Mouse (Mus musculus): ENCODE results near the gene Sik3. TPM values are rescaled to one million over a fixed set of nuclear protein-coding genes. Genes with fewer than 3 reads are reported as not detected.
A peak's percentile ranks its signal among the peaks of the same experiment; 100 is the strongest.

Gene Sik3
- polyA plus RNA-seq, 1 experiment from 2014 or later, result 8.9 TPM

GRCm38 (mm10) chr9:46014251-46014681, 1.6 kb downstream of the Sik3 start:
- H3K4me2 ChIP-seq (replicated peaks; ENCODE audit: low read depth, low read length), result peak overlapping the region; percentile 58
- peak overlapping the region; percentile 97 for H3K27ac ChIP-seq (ENCODE audit: low read length)
- DNase-seq (ENCODE audit: low spot score), result peak; percentile 85
- H3K4me1 ChIP-seq (ENCODE audit: insufficient read depth, low read depth, low read length), result peaks cover 21% of the 10 kb centered on the region; the same call in 1 of the 2 replicates
- ATAC-seq, result no peak; the same call in 1 of the 2 replicates
- peak overlapping the region; percentile 99 for H3K4me3 ChIP-seq (ENCODE audit: low read depth, low read length)
- H3K27me3 ChIP-seq (replicated peaks; ENCODE audit: insufficient read depth, low read length), result no peaks in the 10 kb centered on the region
- WGBS, result 1% methylated on average over 10 of the region's 10 CpGs
- H3K9ac ChIP-seq (replicated peaks; ENCODE audit: low read depth), result peak overlapping the region; percentile 99
- no peaks in the 10 kb centered on the region for H3K9me3 ChIP-seq (ENCODE audit: low read length)
- TF ChIP-seq CTCF (IDR thresholded peaks at IDR 0.05), result peak; percentile 59
- peak; percentile 16; the same call in 1 of the 2 replicates for TF ChIP-seq EP300 (IDR thresholded peaks at IDR 0.05)
- H3K36me3 ChIP-seq (ENCODE audit: insufficient read depth, low read length), result 0 out of 2 replicates have a peak, but pooled peaks cover 4% of the 10 kb centered on the region

GRCm38 (mm10) chr9:46015081-46015551, 2.5 kb downstream of the Sik3 start:
- no peak for ATAC-seq
- no peaks in the 10 kb centered on the region for H3K9me3 ChIP-seq (ENCODE audit: low read length)
- no peak; the same call in 1 of the 2 replicates for TF ChIP-seq EP300 (IDR thresholded peaks at IDR 0.05)
- no peak for TF ChIP-seq CTCF (IDR thresholded peaks at IDR 0.05)
- H3K9ac ChIP-seq (replicated peaks; ENCODE audit: low read depth), result no peak overlapping the region
- peak; percentile 64 for DNase-seq (ENCODE audit: low spot score)
- H3K4me3 ChIP-seq (ENCODE audit: low read depth, low read length), result 0 out of 2 replicates have a peak overlapping the region, but pooled peaks have one; percentile 99
- H3K4me2 ChIP-seq (replicated peaks; ENCODE audit: low read depth, low read length), result peak overlapping the region; percentile 58
- WGBS, result 2% methylated on average over 8 of the region's 8 CpGs
- H3K36me3 ChIP-seq (ENCODE audit: insufficient read depth, low read length), result 0 out of 2 replicates have a peak, but pooled peaks cover 4% of the 10 kb centered on the region
- peak overlapping the region; percentile 97 for H3K27ac ChIP-seq (ENCODE audit: low read length)
- H3K4me1 ChIP-seq (ENCODE audit: insufficient read depth, low read depth, low read length), result peaks cover 21% of the 10 kb centered on the region; the same call in 1 of the 2 replicates
- no peaks in the 10 kb centered on the region for H3K27me3 ChIP-seq (replicated peaks; ENCODE audit: insufficient read depth, low read length)

GRCm38 (mm10) chr9:46015831-46016230, 3.2 kb downstream of the Sik3 start:
- Histone ChIP-seq H3K4me1 (ENCODE audit: insufficient read depth, low read depth, low read length) (peaks cover 21% of the 10 kb centered on the region; the same call in 1 of the 2 replicates), H3K9ac (replicated peaks; ENCODE audit: low read depth) (no peak overlapping the region), H3K4me3 (ENCODE audit: low read depth, low read length) (no peak overlapping the region), H3K4me2 (replicated peaks; ENCODE audit: low read depth, low read length) (peak overlapping the region; percentile 58), H3K36me3 (ENCODE audit: insufficient read depth, low read length) (0 out of 2 replicates have a peak, but pooled peaks cover 4% of the 10 kb centered on the region), H3K9me3 (ENCODE audit: low read length) (no peaks in the 10 kb centered on the region), H3K27me3 (replicated peaks; ENCODE audit: insufficient read depth, low read length) (no peaks in the 10 kb centered on the region), H3K27ac (ENCODE audit: low read length) (peak overlapping the region; percentile 97; the same call in 1 of the 2 replicates)
- DNase-seq (ENCODE audit: low spot score), result peak; percentile 59
- TF ChIP-seq EP300 (IDR thresholded peaks at IDR 0.05), result no peak
- no peak for ATAC-seq
- WGBS, result 10% methylated on average over 9 of the region's 9 CpGs

- Histone ChIP-seq H3K9me3 (ENCODE audit: low read length) (no peaks in the 10 kb centered on the region), H3K36me3 (ENCODE audit: insufficient read depth, low read length) (0 out of 2 replicates have a peak, but pooled peaks cover 4% of the 10 kb centered on the region), H3K27ac (ENCODE audit: low read length) (no peak overlapping the region), H3K27me3 (replicated peaks; ENCODE audit: insufficient read depth, low read length) (no peaks in the 10 kb centered on the region), H3K4me1 (ENCODE audit: insufficient read depth, low read depth, low read length) (peaks cover 21% of the 10 kb centered on the region; the same call in 1 of the 2 replicates), H3K4me2 (replicated peaks; ENCODE audit: low read depth, low read length) (0 out of 2 replicates have a peak overlapping the region, but pooled peaks have one; percentile 58), H3K9ac (replicated peaks; ENCODE audit: low read depth) (no peak overlapping the region), H3K4me3 (ENCODE audit: low read depth, low read length) (no peak overlapping the region)
- ATAC-seq (peak; percentile 52), DNase-seq (ENCODE audit: low spot score) (peak; percentile 88)
- TF ChIP-seq CTCF (IDR thresholded peaks at IDR 0.05), result no peak
- TF ChIP-seq EP300 (IDR thresholded peaks at IDR 0.05), result peak; percentile 52; the same call in 1 of the 2 replicates
- 51% methylated on average over 4 of the region's 4 CpGs for WGBS
These were observed 3.8 kb downstream of the Sik3 start for GRCm38 (mm10) chr9:46016417-46016816.

- DNase-seq (ENCODE audit: low spot score), result no peak
- no peak for TF ChIP-seq CTCF (IDR thresholded peaks at IDR 0.05)
- TF ChIP-seq EP300 (IDR thresholded peaks at IDR 0.05), result no peak
- Histone ChIP-seq H3K27ac (ENCODE audit: low read length) (no peak overlapping the region), H3K9ac (replicated peaks; ENCODE audit: low read depth) (no peak overlapping the region), H3K36me3 (ENCODE audit: insufficient read depth, low read length) (0 out of 2 replicates have a peak, but pooled peaks cover 4% of the 10 kb centered on the region), H3K4me1 (ENCODE audit: insufficient read depth, low read depth, low read length) (peaks cover 21% of the 10 kb centered on the region; the same call in 1 of the 2 replicates), H3K9me3 (ENCODE audit: low read length) (no peaks in the 10 kb centered on the region), H3K4me2 (replicated peaks; ENCODE audit: low read depth, low read length) (no peak overlapping the region), H3K4me3 (ENCODE audit: low read depth, low read length) (no peak overlapping the region), H3K27me3 (replicated peaks; ENCODE audit: insufficient read depth, low read length) (no peaks in the 10 kb centered on the region)
- WGBS, result 47% methylated on average over 6 of the region's 6 CpGs
- ATAC-seq, result no peak
These were observed 5.7 kb downstream of the Sik3 start for GRCm38 (mm10) chr9:46018316-46018715.

GRCm38 (mm10) chr9:46019975-46020374, 7.4 kb downstream of the Sik3 start:
- DNase-seq (ENCODE audit: low spot score), result no peak
- Histone ChIP-seq H3K36me3 (ENCODE audit: insufficient read depth, low read length) (0 out of 2 replicates have a peak, but pooled peaks cover 4% of the 10 kb centered on the region), H3K9me3 (ENCODE audit: low read length) (no peaks in the 10 kb centered on the region), H3K4me2 (replicated peaks; ENCODE audit: low read depth, low read length) (no peak overlapping the region), H3K9ac (replicated peaks; ENCODE audit: low read depth) (no peak overlapping the region), H3K27me3 (replicated peaks; ENCODE audit: insufficient read depth, low read length) (no peaks in the 10 kb centered on the region), H3K4me3 (ENCODE audit: low read depth, low read length) (no peak overlapping the region), H3K4me1 (ENCODE audit: insufficient read depth, low read depth, low read length) (peaks cover 15% of the 10 kb centered on the region; the same call in 1 of the 2 replicates), H3K27ac (ENCODE audit: low read length) (no peak overlapping the region)
- 84% methylated on average over 6 of the region's 6 CpGs for WGBS
- TF ChIP-seq EP300 (IDR thresholded peaks at IDR 0.05) (no peak), CTCF (IDR thresholded peaks at IDR 0.05) (no peak)
- ATAC-seq, result no peak

All from lung, postnatal 0 days (tissue).